Mouse (Mus musculus): ENCODE data around the gene Rnf212b. TPM values are rescaled to one million over a fixed set of nuclear protein-coding genes. Genes with fewer than 3 reads are reported as not detected.
A peak's percentile ranks its signal among the peaks of the same experiment; 100 is the strongest.
"Not testable (repeated sequence)": the region's sequence is repeated elsewhere in the genome, so short reads cannot be mapped to it uniquely, and the experiment has no call there.

The Rnf212b gene
- total RNA-seq (2021), result not detected
- long read RNA-seq, experiment 1, result 0 reads
- long read RNA-seq, experiment 2, partial matches to known transcripts, result 0 of 1 reads
- long read RNA-seq, experiment 2, other reads (novel, unspliced or antisense), result 1 of 1 reads

GRCm38 (mm10) chr14:54813991-54814390, at the start of gene Rnf212b:
TSS of gene Rnf212b (plus strand) at chr14:54814141.
- intact Hi-C loops (cut with DNase I), result no loop called here
- no peak for DNase-seq

DNA sequence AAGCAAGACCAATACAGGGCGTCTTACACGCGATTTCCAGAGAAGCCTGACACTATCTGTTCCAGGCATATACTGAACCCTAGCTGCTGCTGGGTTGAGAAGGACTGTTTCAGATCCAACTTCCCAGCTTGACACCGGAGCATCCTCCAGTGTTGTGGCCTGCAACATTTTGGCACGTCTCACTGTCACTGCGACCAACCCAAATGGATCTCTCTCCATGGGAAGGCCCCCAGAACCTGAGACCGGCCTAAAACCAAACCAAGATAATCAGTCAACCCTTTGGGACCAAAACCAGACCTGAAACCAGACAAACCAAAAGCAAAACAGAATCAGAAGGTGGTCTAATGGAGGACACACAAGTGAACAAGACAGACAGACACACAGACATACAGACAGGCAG, 47.0 kb upstream of the Rnf212b start:
- DNase-seq; intact Hi-C loops (cut with DNase I): not testable (repeated sequence)

DNA sequence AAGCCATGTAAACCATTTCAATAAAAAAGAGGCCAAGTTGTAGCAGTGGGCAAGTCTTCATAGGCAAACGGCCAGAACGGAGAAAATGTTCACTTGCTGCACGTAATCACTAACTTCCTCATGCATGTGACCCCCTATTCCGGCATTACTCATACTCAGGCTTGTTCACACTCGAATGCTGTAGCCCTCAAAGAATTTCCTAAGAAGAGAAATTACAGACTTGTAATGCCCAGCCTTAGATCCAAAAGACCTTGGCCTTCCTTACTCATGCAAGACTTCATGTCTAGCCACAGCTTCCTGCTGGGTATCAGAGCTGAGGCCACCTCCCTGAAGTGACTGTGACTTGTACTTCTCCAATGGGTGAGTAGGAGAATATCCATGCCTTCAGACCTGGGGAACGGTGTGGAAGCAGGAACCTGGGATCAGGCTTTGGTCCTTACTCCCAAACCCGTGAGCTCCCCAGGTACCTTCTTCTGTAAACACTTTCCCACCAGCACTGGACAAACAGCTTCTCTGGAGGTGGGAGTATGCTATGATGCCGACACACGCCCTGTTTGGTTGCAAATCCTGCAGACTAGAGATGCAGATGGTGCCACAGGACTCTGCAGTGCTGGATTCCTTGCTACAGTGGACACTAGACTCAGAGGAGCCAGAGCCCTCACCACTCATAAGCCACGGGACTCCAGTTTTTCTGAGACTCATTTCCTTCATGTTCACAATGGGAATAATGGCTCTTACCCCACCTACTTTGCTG, 45.5 kb upstream of the Rnf212b start:
- no peak for DNase-seq
- intact Hi-C loops (cut with DNase I), result no loop called here

- intact Hi-C loops (cut with DNase I), result no loop called here
- no peak for DNase-seq
Measured at GRCm38 (mm10) chr14:54769068-54769425, 44.9 kb upstream of the Rnf212b start.

DNA sequence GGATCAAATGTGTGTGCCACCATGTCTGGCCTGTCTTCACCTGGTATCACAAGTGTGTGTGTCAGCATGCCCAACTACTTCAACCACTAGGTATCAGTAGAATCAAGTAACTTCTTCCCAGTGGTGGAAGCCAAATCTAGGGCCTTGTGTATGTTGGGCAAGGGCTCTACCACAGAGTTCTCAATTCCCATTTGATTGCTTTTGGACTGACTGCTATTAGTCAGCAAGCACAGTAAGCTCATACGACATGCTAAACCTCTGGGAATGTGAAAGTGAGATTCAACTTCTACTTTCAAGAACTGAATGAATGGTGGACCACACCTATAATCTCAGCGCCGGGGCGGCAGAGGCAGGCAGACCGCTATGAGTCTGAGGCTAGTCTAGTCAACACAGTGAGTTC, 43.6 kb upstream of the Rnf212b start:
- no peak for DNase-seq
- intact Hi-C loops (cut with DNase I), result no loop called here

DNA sequence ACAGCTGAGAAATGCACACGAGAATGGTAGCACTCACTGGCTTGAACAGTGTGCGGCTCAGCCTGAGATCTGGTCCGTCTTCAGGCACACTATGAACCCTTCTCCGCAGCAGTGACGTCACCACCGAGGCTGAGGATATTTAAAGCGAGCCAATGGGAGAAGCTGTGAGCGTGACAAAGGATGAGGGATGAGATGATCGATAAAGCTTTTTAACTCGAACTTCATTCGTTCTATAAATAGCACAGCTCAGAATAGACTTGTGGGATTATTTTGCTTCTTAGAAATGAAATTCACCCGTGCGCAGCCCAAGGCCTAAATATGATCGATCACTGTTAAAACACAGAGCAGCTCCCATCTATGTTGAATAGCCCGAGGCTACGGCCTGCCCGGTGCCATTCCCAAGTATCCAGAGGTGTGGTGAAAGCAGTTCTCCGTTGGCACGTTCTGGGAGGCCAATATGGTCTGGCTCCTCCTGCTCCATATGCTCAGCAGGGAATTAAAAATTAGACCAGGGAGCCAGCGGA, 41.5 kb upstream of the Rnf212b start:
- DNase-seq, result peak in 1 of 2 experiments; percentile 21
- intact Hi-C loops (cut with DNase I), result no loop called here

- intact Hi-C loops (cut with DNase I), result no loop called here
- no peak for DNase-seq
Measured at GRCm38 (mm10) chr14:54775534-54776041, 38.4 kb upstream of the Rnf212b start.

- DNase-seq, result no peak
- intact Hi-C loops (cut with DNase I), result no loop called here
Measured at GRCm38 (mm10) chr14:54776768-54777167, 37.2 kb upstream of the Rnf212b start.

DNA sequence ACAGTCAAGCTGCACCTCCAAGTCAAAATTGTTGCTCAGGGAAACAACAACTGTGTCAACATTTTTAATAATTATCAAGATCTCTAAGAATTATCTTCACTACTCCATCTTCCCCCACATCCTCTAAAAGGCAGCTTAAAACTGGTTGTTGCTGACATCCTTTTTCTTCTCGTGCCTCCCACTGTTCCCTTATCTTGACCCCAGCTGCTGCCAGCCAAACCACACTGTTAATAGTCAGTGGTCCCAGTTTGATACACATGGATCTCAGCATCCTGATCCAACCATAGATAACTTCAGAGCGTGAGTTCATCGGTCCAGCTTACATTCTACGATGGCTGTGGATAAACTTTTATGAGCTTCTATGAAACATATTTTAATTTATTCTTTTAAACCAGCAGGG, 36.0 kb upstream of the Rnf212b start:
- intact Hi-C loops (cut with DNase I), result no loop called here
- no peak for DNase-seq

- DNase-seq, result no peak
- intact Hi-C loops (cut with DNase I), result no loop called here
Measured at GRCm38 (mm10) chr14:54780084-54780483, 33.9 kb upstream of the Rnf212b start.

DNA sequence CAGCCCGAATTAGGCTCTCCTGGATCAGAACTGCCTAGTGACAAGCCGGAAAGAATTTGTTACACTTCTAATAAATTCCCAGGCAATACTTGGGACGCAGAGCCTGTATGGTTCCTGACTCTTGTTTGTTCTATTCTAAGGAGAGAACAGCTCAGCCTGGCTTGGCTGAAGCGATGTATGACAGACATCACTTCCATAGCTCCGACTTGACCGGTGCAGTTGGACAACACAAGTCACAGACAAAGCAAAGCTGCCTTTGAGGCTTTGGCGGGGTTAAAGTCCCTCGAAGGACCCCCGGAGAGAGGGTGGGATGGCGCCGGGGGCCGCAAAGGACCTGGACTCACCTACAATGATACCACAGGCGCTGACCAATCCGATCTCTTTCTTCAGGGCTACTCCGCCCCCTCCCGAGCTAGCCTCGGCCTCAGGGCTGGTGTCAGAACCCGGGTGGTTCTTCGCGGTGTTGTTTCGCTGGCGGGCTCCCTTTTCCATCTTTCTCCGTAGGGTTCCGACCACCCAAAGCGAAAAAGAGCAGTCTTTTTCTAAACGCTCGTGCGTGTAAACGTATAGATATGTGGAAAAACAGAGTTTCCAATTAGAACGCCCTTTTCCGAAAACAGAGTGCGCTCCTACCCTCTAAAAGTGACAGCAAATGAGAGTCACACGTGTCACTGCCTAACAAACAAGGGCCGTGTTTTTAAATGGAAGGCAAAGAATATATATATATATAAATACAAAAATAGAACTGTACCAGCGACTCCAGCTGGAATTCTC, 32.9 kb upstream of the Rnf212b start:
- peak; percentile 40 to 44 for DNase-seq
- intact Hi-C loops (cut with DNase I), result no loop called here

DNA sequence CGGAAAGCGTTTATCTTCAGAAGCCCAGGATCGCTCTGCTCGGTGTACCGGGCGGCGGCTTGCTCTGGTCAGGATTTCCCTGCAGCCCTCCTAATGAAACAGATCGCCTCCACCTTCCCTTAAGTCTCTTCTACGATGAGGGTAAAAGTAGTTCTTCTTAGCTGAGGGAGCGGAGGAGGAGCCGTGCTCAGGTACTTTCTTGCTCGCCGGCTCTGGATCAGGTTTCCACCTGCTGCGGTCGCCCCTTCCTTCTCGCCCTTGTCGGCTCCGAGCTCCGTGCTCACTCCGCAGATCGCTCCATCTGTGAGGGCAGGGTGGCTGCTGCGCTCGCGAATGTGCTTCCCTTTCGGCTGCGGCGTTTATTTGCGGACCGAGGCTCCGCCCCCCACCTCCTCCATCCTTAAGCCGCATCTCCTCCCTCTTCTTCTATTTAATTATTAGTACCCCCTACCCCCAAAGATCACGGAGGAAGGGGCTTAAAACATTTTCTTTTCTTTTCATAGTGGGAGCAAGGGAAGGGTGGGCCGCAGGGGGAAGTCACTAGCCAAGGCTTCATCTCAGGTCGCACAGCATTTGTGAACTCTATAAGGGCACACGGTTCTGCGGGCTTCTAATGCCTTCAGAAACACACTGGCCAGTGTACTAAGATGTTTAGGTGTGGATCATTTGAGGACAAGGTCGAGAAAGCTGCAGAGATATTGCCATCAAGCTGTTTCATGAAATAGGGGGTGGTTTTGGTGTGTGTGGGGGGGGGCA, 32.2 kb upstream of the Rnf212b start, which contains the start of gene Slc7a8:
Gene Slc7a8 (minus strand): TSS at position 337 of the 756 bp plus-strand sequence.
- DNase-seq, result peak; percentile 52 to 62
- intact Hi-C loops (cut with DNase I), result no loop called here

- no peak for DNase-seq
- intact Hi-C loops (cut with DNase I), result no loop called here
Measured at GRCm38 (mm10) chr14:54782971-54783370, 31.0 kb upstream of the Rnf212b start.

DNA sequence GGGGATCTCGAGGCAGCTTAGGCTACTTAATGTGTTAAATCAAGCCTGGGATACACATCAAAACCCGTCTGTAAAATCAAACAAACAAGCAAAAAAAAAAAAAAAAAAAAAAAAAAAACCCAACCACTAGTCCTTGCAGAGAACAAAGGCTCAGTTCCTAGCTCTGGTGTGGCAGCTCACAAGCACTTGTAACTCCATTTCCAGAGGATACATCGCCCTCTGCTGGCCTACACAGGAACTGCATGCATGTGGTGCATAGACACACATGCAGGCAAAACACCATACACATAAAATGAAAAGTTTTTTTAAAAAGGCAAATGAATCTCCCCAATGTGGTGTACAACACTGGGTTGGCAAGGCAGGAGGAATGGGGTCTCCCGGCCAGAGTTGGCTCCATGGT, 28.0 kb upstream of the Rnf212b start:
- DNase-seq, result peak; percentile 56 to 76

DNA sequence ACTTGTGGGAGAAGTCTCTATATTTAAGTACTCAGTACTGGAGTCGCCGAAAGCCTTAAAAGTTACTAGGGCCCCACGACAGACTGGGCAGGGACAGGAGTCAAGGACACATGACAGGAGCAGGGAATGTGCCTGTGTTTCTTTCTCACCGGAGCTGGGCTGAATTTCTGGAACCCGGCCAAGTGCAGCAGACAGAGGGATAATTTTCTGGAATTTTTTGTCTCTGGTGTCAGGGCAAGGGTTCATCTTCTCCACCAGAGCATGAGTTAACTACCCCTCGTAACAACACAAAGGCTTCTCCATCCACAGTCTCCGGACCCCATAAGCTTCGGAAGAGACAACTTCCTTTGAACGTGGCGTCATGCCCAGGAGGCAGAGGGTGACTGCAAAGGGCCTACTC, 27.5 kb upstream of the Rnf212b start:
- intact Hi-C loops (cut with DNase I), result loop anchor here (1.0 kb wide), 1 partner anchor 71 kb away; no protein-coding TSS in a partner anchor
- peak in 1 of 2 experiments; percentile 45 for DNase-seq

More for the DNA sequence above, 28.0 kb upstream of the Rnf212b start:
- intact Hi-C loops (cut with DNase I), result loop anchor here (1.0 kb wide), 1 partner anchor 71 kb away; no protein-coding TSS in a partner anchor

- intact Hi-C loops (cut with DNase I), result no loop called here
- DNase-seq, result no peak
Measured at GRCm38 (mm10) chr14:54787226-54787625, 26.7 kb upstream of the Rnf212b start.

DNA sequence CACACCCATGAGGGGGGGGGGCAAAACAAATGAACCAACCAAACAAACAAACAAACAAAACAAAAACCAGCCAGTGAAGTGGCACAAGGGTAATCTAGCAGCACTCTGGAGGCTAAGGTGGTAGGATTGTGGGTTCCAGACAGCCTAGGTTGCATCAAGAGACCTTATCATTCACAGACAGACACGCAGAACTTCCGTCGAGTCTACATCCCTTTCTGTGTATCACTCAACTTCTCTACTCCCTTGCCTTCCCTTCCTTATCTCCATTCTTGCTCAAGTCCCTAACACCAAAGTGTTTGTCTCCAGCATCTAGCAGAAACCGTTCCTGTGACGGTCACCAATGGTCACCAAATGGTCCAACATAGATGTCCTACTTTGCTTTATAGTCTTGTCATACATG, 25.7 kb upstream of the Rnf212b start:
- intact Hi-C loops (cut with DNase I), result no loop called here
- no peak for DNase-seq

DNA sequence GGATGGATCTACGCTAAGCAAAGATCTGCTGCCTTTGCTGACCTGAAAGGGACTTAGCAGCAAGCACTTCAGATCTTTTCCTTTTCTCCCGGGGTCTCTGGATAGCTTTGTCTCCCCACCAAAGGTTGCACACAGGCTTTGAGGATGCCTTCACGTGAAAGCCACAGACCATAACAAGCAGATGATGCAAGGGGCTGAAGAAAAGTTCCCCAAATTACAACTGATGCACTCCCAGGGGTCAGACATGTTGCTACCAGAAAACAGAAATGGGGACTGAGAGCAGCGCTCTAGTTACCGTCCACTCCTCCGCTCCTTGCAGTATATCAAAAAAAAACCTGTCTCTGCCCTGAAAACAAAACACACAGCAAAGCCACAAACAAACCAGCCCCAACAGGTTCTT, 21.8 kb upstream of the Rnf212b start:
- no peak for DNase-seq
- intact Hi-C loops (cut with DNase I), result no loop called here

GRCm38 (mm10) chr14:54793351-54793750, 20.6 kb upstream of the Rnf212b start:
- no peak for DNase-seq
- intact Hi-C loops (cut with DNase I), result no loop called here
